ENCODE assay signal across 16 mouse cellular contexts in the genomic region with DNA sequence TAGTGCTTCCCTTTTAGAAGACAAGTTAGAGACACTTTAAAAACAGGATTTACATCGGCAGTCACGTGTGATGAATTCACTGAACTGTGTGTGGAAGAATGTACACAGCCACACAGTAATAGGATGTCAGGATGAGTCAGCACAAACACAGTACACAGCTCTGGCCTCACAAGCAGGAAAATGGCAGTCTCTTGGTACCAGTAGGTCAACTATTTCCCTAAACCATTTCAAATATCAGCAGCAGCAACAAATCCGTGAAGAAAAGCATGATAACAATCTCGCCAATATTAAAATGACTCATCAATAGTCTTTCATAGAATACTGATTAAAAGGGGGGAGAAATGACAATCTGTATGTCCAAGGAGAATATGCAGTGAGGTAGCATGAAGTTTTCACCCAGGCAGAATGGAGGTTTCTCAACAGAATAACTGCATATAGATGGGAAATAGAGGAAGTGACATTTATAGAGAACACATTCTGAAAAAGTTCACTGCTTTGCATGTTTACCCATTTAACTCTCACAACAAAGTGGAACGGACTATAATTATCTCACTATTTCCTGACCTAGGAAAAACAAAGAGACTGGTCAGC. TPM values are rescaled to one million over a fixed set of nuclear protein-coding genes. Genes with fewer than 3 reads are reported as not detected.
DNase-seq lines count a peak whose midpoint lies in the region; ATAC-seq and TF ChIP-seq lines count a peak whose summit lies in the region.
"Had no signal": no experiment of that assay in that cellular context is flagged by ENCODE, and none has a peak within 500 bp of the region (broad histone marks: within the 10 kb centered on the region; RNA-seq: fewer than 3 reads in every experiment).

No protein-coding gene starts in this region.

- no peak overlapping the region for H3K9ac ChIP-seq in lung, postnatal 0 days (replicated peaks; ENCODE audit: low read depth)
- H3K9ac ChIP-seq in hindbrain, embryonic 13.5 days: no peak overlapping the region
- H3K9ac ChIP-seq: embryonic facial prominence, embryonic 12.5 days; forebrain, embryonic 12.5 days; heart, embryonic 15.5 days; liver, embryonic 15.5 days had no signal

- peak; percentile 40 for DNase-seq in lung, postnatal 36 days
- no peak for DNase-seq in lung, postnatal 0 days (ENCODE audit: low spot score)
- peak; percentile 44 for DNase-seq in brain, adult 2 months (ENCODE audit: low read depth, low spot score)
- DNase-seq in right cerebral cortex, adult 2 months (ENCODE audit: low spot score in 2 of 2): no peak
- DNase-seq: cerebellum, adult 9-10 months; gastrocnemius, postnatal 25 days; right cerebral cortex, postnatal 14 days had no signal

- ATAC-seq in lung, postnatal 0 days: no peak
- ATAC-seq in CD4-positive, CD25-positive, alpha-beta regulatory T cell, adult 4 months: peak; percentile 83
- ATAC-seq in neutrophil, adult 5-6 weeks (ENCODE audit: extremely low read depth, insufficient number of reproducible peaks, low FRiP score, poor library complexity, severe bottlenecking): peak; percentile 80
- ATAC-seq in hindbrain, embryonic 13.5 days (ENCODE audit: low FRiP score): no peak

- TF ChIP-seq CTCF in lung, postnatal 0 days (IDR thresholded peaks at IDR 0.05): no peak

- H3K4me3 ChIP-seq in lung, postnatal 0 days (ENCODE audit: low read depth, low read length): no peak overlapping the region
- H3K4me3 ChIP-seq in hindbrain, embryonic 13.5 days: no peak overlapping the region
- H3K4me3 ChIP-seq: embryonic facial prominence, embryonic 12.5 days; forebrain, embryonic 12.5 days; heart, embryonic 15.5 days; liver, embryonic 15.5 days had no signal

- TF ChIP-seq EP300 in lung, postnatal 0 days (IDR thresholded peaks at IDR 0.05): no peak

- no peaks in the 10 kb centered on the region for H3K36me3 ChIP-seq in lung, postnatal 0 days (ENCODE audit: insufficient read depth, low read length)
- no peaks in the 10 kb centered on the region for H3K36me3 ChIP-seq in hindbrain, embryonic 13.5 days
- H3K36me3 ChIP-seq: embryonic facial prominence, embryonic 12.5 days; forebrain, embryonic 12.5 days; heart, embryonic 15.5 days; liver, embryonic 15.5 days had no signal

- H3K27me3 ChIP-seq in lung, postnatal 0 days (replicated peaks; ENCODE audit: insufficient read depth, low read length): no peaks in the 10 kb centered on the region
- H3K27me3 ChIP-seq in hindbrain, embryonic 13.5 days: no peaks in the 10 kb centered on the region
- H3K27me3 ChIP-seq: embryonic facial prominence, embryonic 12.5 days; forebrain, embryonic 12.5 days; heart, embryonic 15.5 days; liver, embryonic 15.5 days had no signal

- no peak overlapping the region for H3K4me2 ChIP-seq in lung, postnatal 0 days (replicated peaks; ENCODE audit: low read depth, low read length)
- H3K4me2 ChIP-seq in hindbrain, embryonic 13.5 days: no peak overlapping the region
- H3K4me2 ChIP-seq: embryonic facial prominence, embryonic 12.5 days; forebrain, embryonic 12.5 days; heart, embryonic 15.5 days; liver, embryonic 15.5 days; midbrain, embryonic 11.5 days had no signal

- H3K9me3 ChIP-seq in lung, postnatal 0 days (ENCODE audit: low read length): no peaks in the 10 kb centered on the region
- H3K9me3 ChIP-seq in hindbrain, embryonic 13.5 days: no peaks in the 10 kb centered on the region
- H3K9me3 ChIP-seq: embryonic facial prominence, embryonic 12.5 days; forebrain, embryonic 12.5 days; heart, embryonic 15.5 days; liver, embryonic 15.5 days had no signal

- no peaks in the 10 kb centered on the region; the same call in 1 of the 2 replicates for H3K4me1 ChIP-seq in lung, postnatal 0 days (ENCODE audit: insufficient read depth, low read depth, low read length)
- H3K4me1 ChIP-seq in hindbrain, embryonic 13.5 days (replicated peaks): no peaks in the 10 kb centered on the region
- H3K4me1 ChIP-seq: embryonic facial prominence, embryonic 12.5 days; forebrain, embryonic 12.5 days; heart, embryonic 15.5 days had no signal

- WGBS in lung, postnatal 0 days: 48% methylated on average over 5 of the region's 5 CpGs
- 80% methylated on average over 5 of the region's 5 CpGs for WGBS in hindbrain, embryonic 13.5 days

- H3K27ac ChIP-seq in lung, postnatal 0 days (ENCODE audit: low read length): no peak overlapping the region
- no peak overlapping the region for H3K27ac ChIP-seq in hindbrain, embryonic 13.5 days
- H3K27ac ChIP-seq: embryonic facial prominence, embryonic 12.5 days; forebrain, embryonic 12.5 days; heart, embryonic 15.5 days; liver, embryonic 15.5 days; stomach, postnatal 0 days had no signal

RNA-seq across cellular contexts. Expression of a gene that starts 35.2 kb away (rescaled TPM):
- polyA plus RNA-seq in lung, postnatal 0 days (2015; fragmentation: Nextera tagmentation; extraction: Ambion mirVana): 68.9 and 79.4 TPM in 2 replicates
- 1 to 10 TPM; 3.6 to 8.8 TPM for polyA plus RNA-seq in CD4-positive, CD25-positive, alpha-beta regulatory T cell, adult 4 months (2017; shearing (Covaris generic))
- total RNA-seq in neutrophil, adult 5-6 weeks (2017): 121 and 136 TPM in 2 replicates
- 18.6 and 23.0 TPM in 2 replicates for polyA plus RNA-seq in hindbrain, embryonic 13.5 days (2015; fragmentation: Nextera tagmentation; extraction: Ambion mirVana)

Comparison
In these comparisons a context has a peak if more than half of its experiments do, and no peak if none do; other contexts are left out.
1. DNase-seq: peak in lung, postnatal 36 days (single experiment) and brain, adult 2 months (single experiment); none in lung, postnatal 0 days (single experiment) and right cerebral cortex, adult 2 months (0 of 2).
2. ATAC-seq: peak in CD4-positive, CD25-positive, alpha-beta regulatory T cell, adult 4 months (single experiment) and neutrophil, adult 5-6 weeks (single experiment); none in lung, postnatal 0 days (single experiment) and hindbrain, embryonic 13.5 days (single experiment).